Mouse (Mus musculus) MEL (cell line): Measurements from ENCODE around the gene Tmem44. TPM values are rescaled to one million over a fixed set of nuclear protein-coding genes. Genes with fewer than 3 reads are reported as not detected.
A peak's percentile ranks its signal among the peaks of the same experiment; 100 is the strongest.

Experiments
- DNase-seq: peaks from one replicate; pipeline ENCODE4 v3.0.0; 2011; ENCODE audit warnings: low read depth, low spot score
- H3K27ac ChIP-seq: 2 replicates; pipeline ENCODE4 v1.5.1; 2012; ENCODE audit warnings: low read depth, mild to moderate bottlenecking, control low read depth, low read length, moderate library complexity; ENCODE audit not compliant: control insufficient read depth
- H3K27me3 ChIP-seq, 2 experiments: fragments of 150-350 bp in 1 of 2; sonication (generic) in 1 of 2; 2 replicates each; pipeline ENCODE4 v1.6.1; 2012; ENCODE audit warnings: low read length in 2 of 2, mild to moderate bottlenecking in 2 of 2, improper control_type of control experiment in 1 of 2, moderate library complexity in 1 of 2; ENCODE audit not compliant: insufficient read depth in 2 of 2, control insufficient read depth in 1 of 2
- H3K36me3 ChIP-seq, 2 experiments: 2 replicates each; pipeline ENCODE4 v1.6.1; 2012 to 2014; ENCODE audit warnings: low read length in 2 of 2, improper control_type of control experiment in 1 of 2, inconsistent platforms in 1 of 2, mild to moderate bottlenecking in 1 of 2; ENCODE audit not compliant: insufficient read depth in 2 of 2, control insufficient read depth in 1 of 2
- H3K4me1 ChIP-seq, 2 experiments: fragments of 150-350 bp in 1 of 2; sonication (generic) in 1 of 2; 2 replicates each; pipeline ENCODE4 v1.6.1; 2012; ENCODE audit warnings: low read length in 2 of 2, improper control_type of control experiment in 1 of 2, mild to moderate bottlenecking in 1 of 2; ENCODE audit not compliant: insufficient read depth in 2 of 2, control insufficient read depth in 1 of 2
- H3K4me3 ChIP-seq, 2 experiments: fragments of 150-350 bp in 1 of 2; sonication (generic) in 1 of 2; 2 replicates each; pipeline ENCODE4 v1.5.1; 2012; ENCODE audit warnings: low read depth in 2 of 2, low read length in 2 of 2, mild to moderate bottlenecking in 2 of 2, moderate library complexity in 2 of 2, control low read depth in 1 of 2, improper control_type of control experiment in 1 of 2; ENCODE audit not compliant: control insufficient read depth in 1 of 2, insufficient read depth in 1 of 2
- H3K79me2 ChIP-seq: 2 replicates; pipeline ENCODE4 v1.6.1; 2012; ENCODE audit warnings: mild to moderate bottlenecking, low read length, moderate library complexity; ENCODE audit not compliant: control insufficient read depth, poor library complexity, insufficient read depth
- H3K9ac ChIP-seq: 2 replicates; pipeline ENCODE4 v1.6.1; 2012; ENCODE audit warnings: low read depth, mild to moderate bottlenecking, control low read depth, low read length, moderate library complexity; ENCODE audit not compliant: control insufficient read depth, poor library complexity, severe bottlenecking
- H3K9me3 ChIP-seq: fragments of 150-350 bp; sonication (generic); replicated peaks from 2 replicates; pipeline ENCODE4 v1.6.1; 2012; ENCODE audit warnings: mild to moderate bottlenecking, low read length, improper control_type of control experiment, moderate library complexity; ENCODE audit not compliant: insufficient read depth
- CHD1 ChIP-seq: IDR thresholded peaks from 2 replicates; pipeline ENCODE4 v1.6.1; 2012; ENCODE audit warnings: low read depth, mild to moderate bottlenecking, inconsistent platforms, low read length, improper control_type of control experiment
- ELF1 ChIP-seq: IDR thresholded peaks from 2 replicates; pipeline ENCODE4 v1.6.1; 2014; ENCODE audit warnings: low read depth, mild to moderate bottlenecking, inconsistent platforms, low read length, improper control_type of control experiment, moderate library complexity
- EP300 ChIP-seq, 2 experiments: IDR thresholded peaks; 2 replicates each; pipeline ENCODE4 v1.6.1; 2011; ENCODE audit warnings: improper control_type of control experiment in 2 of 2, low read length in 2 of 2, low read depth in 1 of 2, mild to moderate bottlenecking in 1 of 2
- ETS1 ChIP-seq: IDR thresholded peaks from 2 replicates; pipeline ENCODE4 v1.6.1; 2012; ENCODE audit warnings: low read depth, mild to moderate bottlenecking, inconsistent platforms, low read length, improper control_type of control experiment, moderate library complexity
- GABPA ChIP-seq: IDR thresholded peaks from 2 replicates; pipeline ENCODE4 v1.6.1; 2012; ENCODE audit warnings: low read depth, mild to moderate bottlenecking, inconsistent platforms, low read length, improper control_type of control experiment, moderate library complexity
- KAT2A ChIP-seq: conservative IDR thresholded peaks from 2 replicates; pipeline ENCODE4 v1.6.1; 2012; ENCODE audit warnings: low read depth, low read length, improper control_type of control experiment, inconsistent platforms
- MAFK ChIP-seq: IDR thresholded peaks from 2 replicates; pipeline ENCODE4 v1.6.1; 2011; ENCODE audit warnings: low read depth, mild to moderate bottlenecking, low read length, improper control_type of control experiment, borderline replicate concordance
- MXI1 ChIP-seq: IDR thresholded peaks from 2 replicates; pipeline ENCODE4 v1.6.1; 2011; ENCODE audit warnings: mild to moderate bottlenecking, low read depth, low read length, improper control_type of control experiment
- MYC ChIP-seq: IDR thresholded peaks from 2 replicates; pipeline ENCODE4 v1.6.1; 2011; ENCODE audit warnings: low read depth, mild to moderate bottlenecking, low read length, improper control_type of control experiment, moderate library complexity
- NELFE ChIP-seq: IDR thresholded peaks from 2 replicates; pipeline ENCODE4 v1.6.1; 2011; ENCODE audit warnings: low read depth, low read length, improper control_type of control experiment
- POLR2A ChIP-seq, 2 experiments: IDR thresholded peaks; 2 replicates each; pipeline ENCODE4 v1.6.1; 2011 to 2012; ENCODE audit warnings: low read length in 2 of 2, mild to moderate bottlenecking in 2 of 2, control low read depth in 1 of 2, improper control_type of control experiment in 1 of 2, low read depth in 1 of 2, moderate library complexity in 1 of 2; ENCODE audit not compliant: control insufficient read depth in 1 of 2, insufficient read depth in 1 of 2, poor library complexity in 1 of 2
- SIN3A ChIP-seq: IDR thresholded peaks from 2 replicates; pipeline ENCODE4 v1.6.1; 2012; ENCODE audit warnings: low read length, improper control_type of control experiment, inconsistent platforms
- SMC3 ChIP-seq: IDR thresholded peaks from 2 replicates; pipeline ENCODE4 v1.6.1; 2011; ENCODE audit warnings: low read depth, low read length, improper control_type of control experiment
- TBP ChIP-seq: IDR thresholded peaks from 2 replicates; pipeline ENCODE4 v1.8.0; 2011; ENCODE audit warnings: low read depth, low read length, improper control_type of control experiment
- UBTF ChIP-seq: IDR thresholded peaks from 2 replicates; pipeline ENCODE4 v1.6.1; 2012; ENCODE audit warnings: low read depth, mild to moderate bottlenecking, inconsistent platforms, low read length, improper control_type of control experiment, moderate library complexity, borderline replicate concordance; ENCODE audit not compliant: insufficient read depth
- ZC3H11A ChIP-seq: IDR thresholded peaks from 2 replicates; pipeline ENCODE4 v1.6.1; 2012; ENCODE audit warnings: low read depth, mild to moderate bottlenecking, inconsistent platforms, low read length, improper control_type of control experiment
- polyA plus RNA-seq, 2 experiments: library from polyadenylated mRNA; stranded (reverse) in 1 of 2; unstranded in 1 of 2; fragments of >175 nt in 1 of 2; fragments of >200 nt in 1 of 2; gene quantifications; 2 replicates each; pipeline versions ENCODE4 v1.2.1 to v1.2.4; 2012; ENCODE audit warnings: low replicate concordance in 2 of 2, low read depth in 1 of 2; ENCODE audit not compliant: insufficient read length in 2 of 2, insufficient read depth in 1 of 2, missing spikeins in 1 of 2
- total RNA-seq: library from RNA; depleted of rRNA; stranded (reverse); fragments of 300-350 nt; gene quantifications from 2 replicates; pipeline ENCODE4 v1.2.3, GENCODE M21; 2012

The Tmem44 gene
- total and polyA plus RNA-seq, 3 experiments, result 0.50 to 1.4 TPM; not detected in 1

DNA sequence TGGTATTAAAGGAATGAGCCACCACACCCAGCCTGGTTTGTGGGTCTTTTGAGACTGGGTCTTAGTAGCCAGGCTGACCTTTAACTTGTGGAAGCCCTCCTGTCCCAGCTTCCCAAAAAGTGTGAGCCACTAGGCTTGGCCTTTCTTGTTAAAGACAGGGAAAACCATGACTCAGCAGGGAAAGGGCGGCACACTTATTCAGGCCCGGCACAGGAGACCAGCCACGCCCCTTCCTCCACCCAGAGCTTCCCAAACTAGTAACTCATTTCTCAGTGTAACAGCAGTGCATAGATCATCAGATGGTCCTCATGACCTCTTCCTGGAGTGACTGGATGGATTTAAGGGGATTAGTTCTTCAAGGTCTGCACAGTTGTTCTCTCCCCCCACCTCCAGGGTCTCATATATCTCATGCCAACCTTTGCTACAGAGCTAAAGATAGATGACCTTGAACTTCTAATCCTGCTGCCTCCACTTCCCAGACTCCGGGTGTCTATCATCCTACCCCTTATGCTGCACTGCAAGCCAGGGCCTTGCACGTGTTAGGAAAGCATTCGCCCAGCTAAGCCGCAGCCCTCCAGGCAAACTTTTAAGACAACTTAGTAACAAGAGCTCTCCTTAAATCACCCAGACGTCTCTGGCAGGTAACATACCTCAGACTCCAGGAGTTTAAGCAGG lies 38.1 kb downstream of the Tmem44 start:
- Histone ChIP-seq H3K4me3 (peak overlapping the region; percentile 44 to 79), H3K4me1 (peaks cover 0 to 21% of the 10 kb centered on the region in 2 experiments; a peak in 2 of 4 replicates), H3K36me3 (peaks cover 0 to 20% of the 10 kb centered on the region in 2 experiments; a peak in 2 of 4 replicates), H3K27ac (peak overlapping the region; percentile 77), H3K9me3 (no peaks in the 10 kb centered on the region), H3K79me2 (peaks cover 8% of the 10 kb centered on the region; the same call in 1 of the 2 replicates), H3K9ac (peak overlapping the region; percentile 79), H3K27me3 (no peaks in the 10 kb centered on the region)
- peak; percentile 80 for DNase-seq
- TF ChIP-seq EP300 (IDR thresholded peaks at IDR 0.05; ENCODE audit: low read depth in 1 of 2, low read length in 2 of 2) (0 out of 4 replicates have a peak, but pooled peaks of 1 of the 2 experiments have one; percentile 16), NELFE (peak; percentile 8; the same call in 1 of the 2 replicates), MAFK (peak; percentile 42; the same call in 1 of the 2 replicates), TBP (peak; percentile 93), MYC (no peak), GABPA (0 out of 2 replicates have a peak, but pooled peaks have one; percentile 66)

GRCm38 (mm10) chr16:30511563-30512340 lies 38.9 kb downstream of the Tmem44 start:
- Histone ChIP-seq H3K36me3 (peaks cover 0 to 20% of the 10 kb centered on the region in 2 experiments; a peak in 2 of 4 replicates), H3K27me3 (no peaks in the 10 kb centered on the region), H3K27ac (peak overlapping the region; percentile 79), H3K9ac (peak overlapping the region; percentile 79), H3K4me3 (peak overlapping the region; percentile 68 to 79), H3K79me2 (peaks cover 8% of the 10 kb centered on the region; the same call in 1 of the 2 replicates), H3K4me1 (peaks cover 0 to 21% of the 10 kb centered on the region in 2 experiments; a peak in 2 of 4 replicates), H3K9me3 (no peaks in the 10 kb centered on the region)
- TF ChIP-seq CHD1 (peak; percentile 88; the same call in 1 of the 2 replicates), NELFE (peak; percentile 31; the same call in 1 of the 2 replicates), SIN3A (peak; percentile 51; the same call in 1 of the 2 replicates), MAFK (peak; percentile 84), UBTF (0 out of 2 replicates have a peak, but pooled peaks have one; percentile 36), ZC3H11A (no peak), KAT2A (no peak), MXI1 (peak; percentile 18; the same call in 1 of the 2 replicates), EP300 (IDR thresholded peaks at IDR 0.05; ENCODE audit: low read depth in 1 of 2, low read length in 2 of 2) (peak in 1 of 2 experiments; percentile 17; a peak in 2 of 4 replicates), ELF1 (peak; percentile 36; the same call in 1 of the 2 replicates), ETS1 (peak; percentile 55), GABPA (no peak), SMC3 (peak; percentile 18), POLR2A (IDR thresholded peaks at IDR 0.05; ENCODE audit: control insufficient read depth in 1 of 2, insufficient read depth in 1 of 2, low read depth in 1 of 2, low read length in 2 of 2, poor library complexity in 1 of 2) (peak; percentile 19 to 49; a peak in 2 of 4 replicates)
- DNase-seq, result peak; percentile 86
